Mouse (Mus musculus) urinary bladder, postnatal 4 days (tissue): ENCODE results near the gene Tnp2.

Experiments
- DNase-seq, 2 experiments: peaks; one replicate each; pipeline ENCODE4 v3.0.0; 2021 to 2022; ENCODE audit warnings: low spot score in 2 of 2

The Tnp2 gene

GRCm38 (mm10) chr16:10769661-10770060, 18.8 kb downstream of the Tnp2 start:
- no peak for DNase-seq

GRCm38 (mm10) chr16:10768821-10769220, 19.6 kb downstream of the Tnp2 start:
- no peak for DNase-seq

GRCm38 (mm10) chr16:10767158-10767557, 21.3 kb downstream of the Tnp2 start:
- DNase-seq: peak in 1 of 2 experiments; percentile 74

- no peak for DNase-seq
Observed at GRCm38 (mm10) chr16:10764323-10764722, 24.1 kb downstream of the Tnp2 start.

GRCm38 (mm10) chr16:10763540-10764264, 24.8 kb downstream of the Tnp2 start:
- DNase-seq: no peak

- DNase-seq: no peak
Observed at GRCm38 (mm10) chr16:10762569-10763180, 25.8 kb downstream of the Tnp2 start.

- no peak for DNase-seq
Observed at GRCm38 (mm10) chr16:10761182-10761581, 27.3 kb downstream of the Tnp2 start.

- no peak for DNase-seq
Observed at GRCm38 (mm10) chr16:10756168-10756567, 32.3 kb downstream of the Tnp2 start.

GRCm38 (mm10) chr16:10754521-10755296, 33.8 kb downstream of the Tnp2 start:
- DNase-seq: no peak

- no peak for DNase-seq
Observed at GRCm38 (mm10) chr16:10749824-10750223, 38.6 kb downstream of the Tnp2 start.

GRCm38 (mm10) chr16:10749226-10749625, 39.2 kb downstream of the Tnp2 start:
- DNase-seq: no peak

- DNase-seq: no peak
Observed at GRCm38 (mm10) chr16:10741082-10741481, 47.4 kb downstream of the Tnp2 start.

GRCm38 (mm10) chr16:10739854-10740398, 48.5 kb downstream of the Tnp2 start:
- DNase-seq: no peak

GRCm38 (mm10) chr16:10738866-10739265, 49.6 kb downstream of the Tnp2 start:
- no peak for DNase-seq
